In genomic region chr16:32175029-32175428, GRCm38 (mm10) we compare ENCODE assay signal across 19 mouse cellular contexts. TPM values are rescaled to one million over a fixed set of nuclear protein-coding genes. Genes with fewer than 3 reads are reported as not detected.
DNase-seq lines count a peak whose midpoint lies in the region; ATAC-seq and TF ChIP-seq lines count a peak whose summit lies in the region.
"Had no signal": no experiment of that assay in that cellular context is flagged by ENCODE, and none has a peak within 500 bp of the region (broad histone marks: within the 10 kb centered on the region; RNA-seq: fewer than 3 reads in every experiment).

No protein-coding gene starts in this region.

- TF ChIP-seq CTCF in kidney, adult 2 months (conservative IDR thresholded peaks at IDR 0.05; ENCODE audit: insufficient read depth, insufficient read length, low read depth, low read length), result peak; percentile 25; the same call in 1 of the 2 replicates
- peak; percentile 3; the same call in 1 of the 2 replicates for TF ChIP-seq CTCF in brain, embryonic 14.5 days (IDR thresholded peaks at IDR 0.05; ENCODE audit: borderline replicate concordance, extremely low read depth, insufficient read depth, insufficient read length)

- 92% methylated on average over 4 of the region's 4 CpGs for WGBS in kidney, adult 2 months
- 74% methylated on average over 4 of the region's 4 CpGs for WGBS in kidney, embryonic 14.5 days
- 89% methylated on average over 4 of the region's 4 CpGs for WGBS in midbrain, embryonic 11.5 days
- WGBS in midbrain, embryonic 15.5 days, result 92% methylated on average over 4 of the region's 4 CpGs
- 86% methylated on average over 4 of the region's 4 CpGs for WGBS in heart, embryonic 12.5 days
- 91% methylated on average over 4 of the region's 4 CpGs for WGBS in forebrain, embryonic 10.5 days

- H3K4me2 ChIP-seq in kidney, embryonic 14.5 days (replicated peaks; ENCODE audit: low read depth, low read length), result no peak overlapping the region
- no peak overlapping the region for H3K4me2 ChIP-seq in midbrain, embryonic 11.5 days
- H3K4me2 ChIP-seq in midbrain, embryonic 15.5 days, result no peak overlapping the region
- no peak overlapping the region for H3K4me2 ChIP-seq in heart, embryonic 12.5 days
- H3K4me2 ChIP-seq: limb, embryonic 12.5 days; midbrain, embryonic 13.5 days had no signal

- no peak overlapping the region for H3K4me3 ChIP-seq in kidney, adult 2 months (ENCODE audit: insufficient read depth, low read depth, low read length)
- no peak overlapping the region for H3K4me3 ChIP-seq in kidney, embryonic 14.5 days (ENCODE audit: low read length)
- no peak overlapping the region for H3K4me3 ChIP-seq in midbrain, embryonic 11.5 days (ENCODE audit: low read depth, low read length)
- H3K4me3 ChIP-seq in midbrain, embryonic 15.5 days, result no peak overlapping the region
- no peak overlapping the region for H3K4me3 ChIP-seq in heart, embryonic 12.5 days
- no peak overlapping the region for H3K4me3 ChIP-seq in forebrain, embryonic 10.5 days
- H3K4me3 ChIP-seq: heart, embryonic 10.5 days; limb, embryonic 12.5 days; midbrain, embryonic 13.5 days had no signal

- H3K9ac ChIP-seq in kidney, embryonic 14.5 days (ENCODE audit: low read depth, low read length), result no peak overlapping the region
- no peak overlapping the region for H3K9ac ChIP-seq in midbrain, embryonic 11.5 days (ENCODE audit: low read length)
- no peak overlapping the region for H3K9ac ChIP-seq in midbrain, embryonic 15.5 days
- no peak overlapping the region for H3K9ac ChIP-seq in heart, embryonic 12.5 days
- H3K9ac ChIP-seq: limb, embryonic 12.5 days; midbrain, embryonic 13.5 days had no signal

- H3K36me3 ChIP-seq in kidney, adult 2 months (ENCODE audit: control insufficient read depth, insufficient read depth, low read length), result no peaks in the 10 kb centered on the region
- H3K36me3 ChIP-seq in kidney, embryonic 14.5 days (ENCODE audit: control insufficient read depth, insufficient read depth, low read length), result no peaks in the 10 kb centered on the region
- no peaks in the 10 kb centered on the region for H3K36me3 ChIP-seq in midbrain, embryonic 11.5 days (ENCODE audit: control insufficient read depth, insufficient read depth, low read length)
- no peaks in the 10 kb centered on the region for H3K36me3 ChIP-seq in midbrain, embryonic 15.5 days (replicated peaks)
- no peaks in the 10 kb centered on the region for H3K36me3 ChIP-seq in heart, embryonic 12.5 days
- H3K36me3 ChIP-seq in forebrain, embryonic 10.5 days (replicated peaks), result no peaks in the 10 kb centered on the region
- H3K36me3 ChIP-seq: heart, embryonic 10.5 days; limb, embryonic 12.5 days; midbrain, embryonic 13.5 days had no signal

- H3K27me3 ChIP-seq in kidney, adult 2 months (replicated peaks; ENCODE audit: control insufficient read depth, insufficient read depth, low read length), result no peaks in the 10 kb centered on the region
- H3K27me3 ChIP-seq in kidney, embryonic 14.5 days (ENCODE audit: control insufficient read depth, insufficient read depth, low read length), result no peaks in the 10 kb centered on the region
- H3K27me3 ChIP-seq in midbrain, embryonic 11.5 days (ENCODE audit: control insufficient read depth, insufficient read depth, low read length), result no peaks in the 10 kb centered on the region
- H3K27me3 ChIP-seq in midbrain, embryonic 15.5 days (replicated peaks), result no peaks in the 10 kb centered on the region
- H3K27me3 ChIP-seq in heart, embryonic 12.5 days (replicated peaks), result no peaks in the 10 kb centered on the region
- H3K27me3 ChIP-seq in forebrain, embryonic 10.5 days (ENCODE audit: poor library complexity, severe bottlenecking), result no peaks in the 10 kb centered on the region
- H3K27me3 ChIP-seq: limb, embryonic 12.5 days; midbrain, embryonic 13.5 days had no signal

- H3K9me3 ChIP-seq in kidney, embryonic 14.5 days (ENCODE audit: control insufficient read depth, low read length), result no peaks in the 10 kb centered on the region
- H3K9me3 ChIP-seq in midbrain, embryonic 11.5 days (ENCODE audit: control insufficient read depth, low read length), result no peaks in the 10 kb centered on the region
- no peaks in the 10 kb centered on the region for H3K9me3 ChIP-seq in midbrain, embryonic 15.5 days
- H3K9me3 ChIP-seq in heart, embryonic 12.5 days (replicated peaks), result no peaks in the 10 kb centered on the region
- peaks cover 5% of the 10 kb centered on the region for H3K9me3 ChIP-seq in forebrain, embryonic 10.5 days
- H3K9me3 ChIP-seq: heart, embryonic 10.5 days; limb, embryonic 12.5 days; midbrain, embryonic 13.5 days had no signal

- no peak for DNase-seq in kidney, adult 2 months
- peak; percentile 64 for DNase-seq in midbrain, embryonic 11.5 days (ENCODE audit: low spot score, missing footprints)
- no peak for DNase-seq in brain, embryonic 14.5 days (ENCODE audit: low read depth)
- no peak for DNase-seq in adrenal gland, postnatal 36 days
- no peak for DNase-seq in forebrain, embryonic 10.5 days (ENCODE audit: extremely low spot score, low spot score)
- DNase-seq: adrenal gland, postnatal 25 days; cerebellum, adult 11-12 months; gastrocnemius, postnatal 14 days; kidney, postnatal 36 days; lung, postnatal 36 days; right cerebral cortex, postnatal 4 days had no signal

- H3K27ac ChIP-seq in kidney, adult 2 months (ENCODE audit: insufficient read depth, low read depth, low read length), result no peak overlapping the region
- no peak overlapping the region for H3K27ac ChIP-seq in kidney, embryonic 14.5 days (ENCODE audit: low read depth, low read length)
- no peak overlapping the region for H3K27ac ChIP-seq in midbrain, embryonic 11.5 days (ENCODE audit: low read depth, low read length)
- H3K27ac ChIP-seq in midbrain, embryonic 15.5 days, result no peak overlapping the region
- H3K27ac ChIP-seq in heart, embryonic 12.5 days (ENCODE audit: poor library complexity, severe bottlenecking), result no peak overlapping the region
- H3K27ac ChIP-seq in forebrain, embryonic 10.5 days, result no peak overlapping the region
- H3K27ac ChIP-seq: heart, embryonic 10.5 days; limb, embryonic 12.5 days; midbrain, embryonic 13.5 days had no signal

- no peaks in the 10 kb centered on the region for H3K4me1 ChIP-seq in kidney, adult 2 months (ENCODE audit: control insufficient read depth, insufficient read depth, low read length)
- H3K4me1 ChIP-seq in kidney, embryonic 14.5 days (ENCODE audit: control insufficient read depth, insufficient read depth, low read length), result peaks cover 12% of the 10 kb centered on the region
- H3K4me1 ChIP-seq in midbrain, embryonic 11.5 days (ENCODE audit: control insufficient read depth, insufficient read depth, low read length), result peaks cover 3% of the 10 kb centered on the region; the same call in 1 of the 2 replicates
- no peaks in the 10 kb centered on the region for H3K4me1 ChIP-seq in midbrain, embryonic 15.5 days
- H3K4me1 ChIP-seq in heart, embryonic 12.5 days (replicated peaks), result peaks cover 7% of the 10 kb centered on the region
- H3K4me1 ChIP-seq in forebrain, embryonic 10.5 days, result peaks cover 27% of the 10 kb centered on the region

- no peak for TF ChIP-seq POLR2A in kidney, adult 2 months (IDR thresholded peaks at IDR 0.05; ENCODE audit: low read depth, low read length)
- TF ChIP-seq POLR2A in brain, embryonic 14.5 days (IDR thresholded peaks at IDR 0.05; ENCODE audit: borderline replicate concordance, extremely low read depth, insufficient read depth, insufficient read length, poor library complexity, severe bottlenecking), result no peak

- ATAC-seq in kidney, embryonic 14.5 days (ENCODE audit: low FRiP score, low TSS enrichment), result no peak
- ATAC-seq in midbrain, embryonic 11.5 days (ENCODE audit: low FRiP score), result no peak
- ATAC-seq in midbrain, embryonic 15.5 days (replicated peaks), result no peak
- no peak for ATAC-seq in heart, embryonic 12.5 days (ENCODE audit: insufficient number of reproducible peaks, low FRiP score)
- ATAC-seq: forebrain, embryonic 14.5 days; midbrain, embryonic 13.5 days had no signal

RNA-seq across cellular contexts. Expression of gene Bex6, which starts 4.6 kb away (rescaled TPM):
- not detected in 2 replicates for polyA plus RNA-seq in kidney, adult 2 months (2012; rRNA removed)
- not detected in 2 replicates for polyA plus RNA-seq in kidney, embryonic 14.5 days (2014; fragmentation: Nextera tagmentation; extraction: Ambion mirVana)
- polyA plus RNA-seq in midbrain, embryonic 11.5 days (2014; fragmentation: Nextera tagmentation; extraction: Ambion mirVana), result 0.23 TPM in 1 of 2 replicates, not detected in the other
- not detected in 2 replicates for polyA plus RNA-seq in midbrain, embryonic 15.5 days (2015; fragmentation: Nextera tagmentation; extraction: Ambion mirVana)
- not detected in 2 replicates for polyA plus RNA-seq in brain, embryonic 14.5 days (2012; rRNA removed)
- polyA plus RNA-seq in heart, embryonic 12.5 days (2016; fragmentation: Nextera tagmentation; extraction: Ambion mirVana), result not detected in 2 replicates
- not detected for total RNA-seq in adrenal gland, postnatal 36 days (2021)
- polyA plus RNA-seq in forebrain, embryonic 10.5 days (2016; fragmentation: Nextera tagmentation; extraction: Ambion mirVana), result 0.62 TPM in 1 of 2 replicates, not detected in the other
- total RNA-seq: adrenal gland, postnatal 25 days; gastrocnemius, postnatal 14 days had no signal
- polyA plus RNA-seq: forebrain, embryonic 14.5 days; intestine, embryonic 14.5 days; limb, embryonic 12.5 days; midbrain, embryonic 13.5 days had no signal

RNA-seq across cellular contexts. Expression of gene Nrros, which starts 9.6 kb away (rescaled TPM):
- polyA plus RNA-seq in kidney, adult 2 months (2012; rRNA removed), result 7.9 and 11.6 TPM in 2 replicates
- polyA plus RNA-seq in kidney, embryonic 14.5 days (2014; fragmentation: Nextera tagmentation; extraction: Ambion mirVana), result 14.4 and 18.7 TPM in 2 replicates
- polyA plus RNA-seq in midbrain, embryonic 11.5 days (2014; fragmentation: Nextera tagmentation; extraction: Ambion mirVana), result 7.4 and 10.3 TPM in 2 replicates
- 8.4 and 8.6 TPM in 2 replicates for polyA plus RNA-seq in midbrain, embryonic 15.5 days (2015; fragmentation: Nextera tagmentation; extraction: Ambion mirVana)
- polyA plus RNA-seq in brain, embryonic 14.5 days (2012; rRNA removed), result 6.8 and 8.8 TPM in 2 replicates
- 5.2 and 6.1 TPM in 2 replicates for polyA plus RNA-seq in heart, embryonic 12.5 days (2016; fragmentation: Nextera tagmentation; extraction: Ambion mirVana)
- 1 to 10 TPM; 5.3 to 8.2 TPM for total RNA-seq in adrenal gland, postnatal 36 days (2021)
- polyA plus RNA-seq in forebrain, embryonic 10.5 days (2016; fragmentation: Nextera tagmentation; extraction: Ambion mirVana), result 7.3 and 9.3 TPM in 2 replicates
